Mouse (Mus musculus): Measurements from ENCODE around the gene Tac1. TPM values are rescaled to one million over a fixed set of nuclear protein-coding genes. Genes with fewer than 3 reads are reported as not detected.
"Not testable (repeated sequence)": the region's sequence is repeated elsewhere in the genome, so short reads cannot be mapped to it uniquely, and the experiment has no call there.

Gene Tac1
- not detected for total RNA-seq (2021)
- long read RNA-seq, experiment 1: 0 reads
- long read RNA-seq, experiment 2: 0 reads

GRCm38 (mm10) chr6:7554829-7555391 is at the start of gene Tac1:
Gene Tac1, plus strand, starts transcription at chr6:7554879.
- DNase-seq: no peak
- intact Hi-C loops (cut with DNase I; ENCODE audit: low total_unique reads): no loop called here

- intact Hi-C loops (cut with DNase I; ENCODE audit: low total_unique reads); DNase-seq: not testable (repeated sequence)
Measured at GRCm38 (mm10) chr6:7543511-7543910, 11.2 kb upstream of the Tac1 start.

GRCm38 (mm10) chr6:7555688-7556476 is 1.2 kb downstream of the Tac1 start:
- intact Hi-C loops (cut with DNase I; ENCODE audit: low total_unique reads): no loop called here
- DNase-seq: no peak

GRCm38 (mm10) chr6:7558164-7558563 is 3.5 kb downstream of the Tac1 start:
- intact Hi-C loops (cut with DNase I; ENCODE audit: low total_unique reads): no loop called here
- DNase-seq: no peak

GRCm38 (mm10) chr6:7562524-7562923 is 7.8 kb downstream of the Tac1 start:
- intact Hi-C loops (cut with DNase I; ENCODE audit: low total_unique reads): no loop called here
- DNase-seq: no peak

- intact Hi-C loops (cut with DNase I; ENCODE audit: low total_unique reads): no loop called here
Measured at GRCm38 (mm10) chr6:7564537-7564936, 9.9 kb downstream of the Tac1 start.

GRCm38 (mm10) chr6:7571144-7571543 is 16.5 kb downstream of the Tac1 start:
- intact Hi-C loops (cut with DNase I; ENCODE audit: low total_unique reads): no loop called here
- no peak for DNase-seq

More at GRCm38 (mm10) chr6:7564537-7564936, 9.9 kb downstream of the Tac1 start:
- DNase-seq: no peak

- no peak for DNase-seq
- intact Hi-C loops (cut with DNase I; ENCODE audit: low total_unique reads): no loop called here
Measured at GRCm38 (mm10) chr6:7578031-7578430, 23.4 kb downstream of the Tac1 start.

- intact Hi-C loops (cut with DNase I; ENCODE audit: low total_unique reads): no loop called here
Measured at GRCm38 (mm10) chr6:7594445-7594844, 39.8 kb downstream of the Tac1 start.

GRCm38 (mm10) chr6:7598416-7598815 is 43.7 kb downstream of the Tac1 start:
- intact Hi-C loops (cut with DNase I; ENCODE audit: low total_unique reads): no loop called here
- DNase-seq: no peak

More at GRCm38 (mm10) chr6:7594445-7594844, 39.8 kb downstream of the Tac1 start:
- DNase-seq: no peak

GRCm38 (mm10) chr6:7600228-7600627 is 45.5 kb downstream of the Tac1 start:
- intact Hi-C loops (cut with DNase I; ENCODE audit: low total_unique reads): no loop called here
- no peak for DNase-seq

- DNase-seq: no peak
- intact Hi-C loops (cut with DNase I; ENCODE audit: low total_unique reads): no loop called here
Measured at GRCm38 (mm10) chr6:7601353-7602094, 46.8 kb downstream of the Tac1 start.

GRCm38 (mm10) chr6:7613676-7614075 is 59.0 kb downstream of the Tac1 start:
- intact Hi-C loops (cut with DNase I; ENCODE audit: low total_unique reads); DNase-seq: not testable (repeated sequence)

Other genes with a start within 250 kb of the Tac1 start
- 1 to 10 TPM; 1.7 to 3.1 TPM for gene Asns, start 138.4 kb downstream of the Tac1 start, total RNA-seq (2021)

Measured in gastrocnemius, postnatal 14 days (tissue).